Mouse (Mus musculus) G1E (cell line): ENCODE results near the gene Rnaseh2c.

Source experiments
- CTCF ChIP-seq: IDR thresholded peaks from 2 replicates; pipeline ENCODE4 v1.5.1; 2012; ENCODE audit warnings: low read depth, low read length, inconsistent platforms, mixed read lengths
- GATA1 ChIP-seq: IDR thresholded peaks from 2 replicates; pipeline ENCODE4 v1.6.1; 2012; ENCODE audit warnings: borderline replicate concordance, low read length, inconsistent platforms, mixed read lengths

DNA sequence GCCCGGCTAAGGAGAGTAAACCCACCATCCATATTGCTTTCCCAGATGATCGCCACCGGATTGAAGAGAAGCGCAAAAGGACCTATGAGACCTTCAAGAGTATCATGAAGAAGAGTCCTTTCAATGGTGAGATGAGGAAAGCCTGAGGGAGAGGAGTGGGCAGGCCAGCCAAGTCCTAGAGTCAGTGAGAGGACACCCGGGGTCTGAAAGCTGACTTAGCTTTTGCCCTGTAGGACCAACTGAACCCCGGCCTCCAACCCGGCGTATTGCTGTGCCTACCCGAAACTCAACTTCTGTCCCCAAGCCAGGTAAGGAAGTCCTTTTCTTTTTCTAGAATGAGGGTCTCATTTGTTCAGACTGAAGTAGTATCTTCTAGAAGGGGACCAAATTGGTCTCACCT is 43.6 kb downstream of the Rnaseh2c start:
- no peak for TF ChIP-seq CTCF
- TF ChIP-seq GATA1 = no peak
